Mouse (Mus musculus): ENCODE results near the gene Fam171a1.
A peak's percentile ranks its signal among the peaks of the same experiment; 100 is the strongest.

Gene Fam171a1

DNA sequence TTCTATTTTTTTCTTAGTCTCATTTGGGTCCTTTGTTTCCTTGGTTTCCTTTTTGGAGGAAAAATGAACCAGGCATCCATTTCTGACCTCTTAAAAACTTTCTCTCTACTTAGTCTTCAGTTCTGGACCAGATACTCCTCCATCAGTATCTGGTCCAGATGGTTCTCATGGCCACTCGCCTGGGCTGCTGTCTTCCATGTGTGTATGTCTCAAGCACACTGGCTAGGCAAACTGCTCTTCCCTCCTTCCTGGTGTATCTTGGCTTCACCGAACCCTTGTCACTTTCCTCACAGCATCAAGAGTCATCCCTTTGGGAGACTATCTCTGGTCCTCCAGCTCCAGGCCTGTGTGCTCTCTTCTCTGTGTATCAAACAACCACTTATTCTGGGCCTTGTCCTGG, 25.0 kb downstream of the Fam171a1 start:
- DNase-seq = no peak

DNA sequence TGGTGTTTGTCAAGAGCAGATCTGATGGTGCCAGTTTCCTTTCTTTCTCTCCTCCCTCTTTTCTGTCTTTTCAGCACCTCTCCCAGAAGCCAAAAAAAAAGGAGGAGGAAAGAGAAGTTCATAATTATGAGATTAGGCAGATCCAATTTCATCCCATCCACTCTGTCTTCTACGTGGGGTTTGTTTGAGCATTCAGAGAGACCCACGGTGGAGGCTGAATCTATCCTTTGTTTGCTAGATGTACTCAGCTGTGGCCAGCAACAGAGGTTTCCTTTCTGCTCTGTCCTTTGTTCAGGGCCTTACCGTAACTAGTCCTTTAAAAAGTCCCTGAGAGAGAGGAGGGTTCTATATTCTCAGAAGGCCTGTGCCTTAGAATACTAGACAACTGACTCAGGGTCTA, 25.6 kb downstream of the Fam171a1 start:
- DNase-seq = no peak

DNA sequence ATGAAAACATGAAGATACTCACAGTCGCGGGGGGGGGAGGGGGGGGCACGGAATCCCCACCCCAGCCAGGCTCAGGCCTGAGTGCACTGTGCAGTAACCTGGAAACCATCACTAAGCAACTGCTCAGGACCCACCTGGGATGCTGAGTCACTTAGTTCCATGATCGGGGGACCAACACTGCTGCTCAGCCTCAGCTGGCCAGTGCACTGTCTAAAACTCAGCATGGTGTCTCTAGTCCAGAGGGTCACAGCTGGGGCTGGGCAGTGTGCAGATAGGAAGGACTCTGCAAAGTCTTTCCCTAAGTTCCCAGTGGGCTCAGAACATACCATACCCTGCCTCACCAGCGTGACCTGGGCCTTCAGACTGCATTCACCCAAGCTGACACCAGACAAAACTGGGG, 26.6 kb downstream of the Fam171a1 start:
- DNase-seq = no peak

DNA sequence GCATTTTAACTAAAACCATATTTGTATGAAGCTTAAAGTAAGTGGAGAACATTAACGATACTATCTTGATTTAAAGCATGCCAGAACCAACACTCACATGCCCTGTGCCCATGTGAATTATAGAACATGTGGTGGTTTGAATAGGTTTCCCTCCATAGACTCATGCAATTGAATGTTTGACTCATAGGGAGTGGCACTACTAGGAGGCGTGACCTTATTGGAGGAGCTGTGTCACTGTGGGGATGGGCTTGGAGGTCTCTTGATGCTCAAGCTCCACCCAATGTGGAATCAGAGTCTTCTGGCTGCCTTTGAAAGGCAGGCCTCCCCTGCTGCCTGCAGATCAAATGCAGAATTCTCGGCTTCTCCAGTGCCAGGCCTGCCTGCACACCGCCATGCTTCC, 27.8 kb downstream of the Fam171a1 start:
- no peak for DNase-seq

DNA sequence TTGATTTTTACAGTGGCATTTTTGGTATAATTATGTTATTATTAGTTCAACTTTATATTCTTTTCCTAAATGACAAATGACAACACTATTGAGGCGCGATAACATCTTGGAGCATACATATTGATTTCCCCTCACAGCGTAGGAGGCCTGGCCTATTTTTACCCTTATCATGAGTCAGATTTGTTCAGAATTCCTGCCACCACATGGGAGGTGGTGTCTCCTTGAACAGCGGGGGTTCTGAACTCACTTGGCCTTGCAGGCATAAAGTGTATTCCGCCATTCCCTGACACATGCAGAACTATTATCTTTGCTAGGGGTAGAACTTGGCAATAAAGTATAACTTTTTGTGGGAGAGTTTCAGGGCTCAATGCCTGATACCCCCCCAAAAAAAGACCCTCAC, 30.3 kb downstream of the Fam171a1 start:
- DNase-seq = no peak

DNA sequence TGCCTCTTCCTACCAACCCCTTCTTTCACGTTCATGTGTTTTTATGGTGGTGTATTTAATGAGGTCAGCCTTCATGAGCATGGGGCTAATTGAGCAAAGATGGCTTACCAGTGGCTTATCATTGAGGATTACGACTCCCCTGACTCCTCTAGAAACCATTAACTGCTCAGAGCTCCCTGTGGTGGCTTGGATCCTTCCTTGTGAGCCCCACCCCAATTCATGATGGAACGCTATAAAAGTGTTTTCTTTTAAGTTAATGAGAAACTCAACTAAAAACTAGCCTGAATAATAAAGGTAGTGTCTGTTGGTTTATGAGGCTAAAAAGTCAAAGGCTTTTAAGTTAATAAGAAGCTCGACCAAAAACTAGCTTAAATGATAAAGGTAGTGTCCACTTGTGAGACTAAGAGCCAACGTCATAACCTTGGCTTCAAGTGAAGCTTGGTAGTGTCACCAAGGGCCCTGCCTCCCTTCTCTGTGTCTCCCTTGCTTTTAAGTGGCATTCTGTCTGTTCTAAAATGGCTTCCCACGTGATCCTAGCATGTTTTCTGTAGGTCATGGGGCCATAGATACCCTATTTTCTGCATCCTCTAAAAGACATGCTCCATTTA, 33.6 kb downstream of the Fam171a1 start:
- no peak for DNase-seq

DNA sequence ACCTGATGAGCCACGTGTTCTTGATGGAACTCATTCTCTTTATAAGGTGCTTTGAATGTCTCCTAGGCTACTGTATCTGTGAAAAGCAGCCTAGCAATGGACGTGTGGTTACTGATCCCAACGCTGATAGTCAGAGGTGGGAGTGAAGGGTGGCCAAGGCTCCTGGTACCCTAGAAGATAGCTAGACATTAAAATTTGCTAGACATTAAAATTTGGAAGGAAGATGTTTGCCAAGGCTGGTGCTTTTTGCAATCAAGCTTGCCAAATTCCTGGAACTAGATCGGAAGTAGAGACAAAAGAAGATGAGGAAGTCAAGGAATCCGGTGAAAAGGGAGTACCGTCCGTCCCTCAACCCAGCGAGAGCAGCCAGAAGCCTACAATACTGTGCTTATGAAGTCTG, 34.7 kb downstream of the Fam171a1 start:
- no peak for DNase-seq

DNA sequence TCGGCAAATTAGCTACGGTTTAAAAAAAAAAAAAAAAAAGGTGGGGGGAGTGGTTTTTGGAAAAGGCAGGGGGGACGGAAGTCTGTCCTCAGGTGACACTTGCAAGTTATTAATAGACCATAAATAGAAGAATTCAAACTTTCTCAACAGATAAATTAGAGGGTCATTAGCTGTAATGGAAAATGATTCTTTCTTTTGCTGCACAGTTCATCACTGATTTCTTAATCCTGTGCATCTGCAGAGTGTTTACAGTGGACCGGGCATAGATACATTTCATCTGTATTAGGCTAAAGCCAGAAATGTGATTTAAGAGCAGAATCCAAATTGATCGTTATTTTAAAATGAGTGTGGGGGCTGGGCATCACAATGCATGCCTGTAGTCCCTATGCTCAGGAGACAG, 36.3 kb downstream of the Fam171a1 start:
- DNase-seq = no peak

DNA sequence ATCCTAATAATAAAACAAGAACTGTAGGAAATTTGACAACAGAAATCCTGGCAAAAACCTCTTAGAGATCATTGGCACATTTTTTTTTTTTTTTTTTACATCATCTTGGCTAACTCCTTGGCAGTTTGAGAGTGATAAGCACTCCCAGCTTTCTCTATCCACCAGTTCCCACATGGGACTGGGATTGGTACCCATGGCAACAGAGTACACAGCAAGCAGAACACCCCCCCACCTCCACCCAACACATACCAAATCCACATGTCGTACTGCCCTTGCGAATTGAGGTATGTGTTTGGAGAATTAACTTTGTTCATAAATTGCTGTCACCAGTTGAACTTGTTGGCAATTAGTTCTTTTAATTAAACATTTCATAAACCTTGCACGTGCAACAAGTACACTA, 37.3 kb downstream of the Fam171a1 start:
- no peak for DNase-seq

DNA sequence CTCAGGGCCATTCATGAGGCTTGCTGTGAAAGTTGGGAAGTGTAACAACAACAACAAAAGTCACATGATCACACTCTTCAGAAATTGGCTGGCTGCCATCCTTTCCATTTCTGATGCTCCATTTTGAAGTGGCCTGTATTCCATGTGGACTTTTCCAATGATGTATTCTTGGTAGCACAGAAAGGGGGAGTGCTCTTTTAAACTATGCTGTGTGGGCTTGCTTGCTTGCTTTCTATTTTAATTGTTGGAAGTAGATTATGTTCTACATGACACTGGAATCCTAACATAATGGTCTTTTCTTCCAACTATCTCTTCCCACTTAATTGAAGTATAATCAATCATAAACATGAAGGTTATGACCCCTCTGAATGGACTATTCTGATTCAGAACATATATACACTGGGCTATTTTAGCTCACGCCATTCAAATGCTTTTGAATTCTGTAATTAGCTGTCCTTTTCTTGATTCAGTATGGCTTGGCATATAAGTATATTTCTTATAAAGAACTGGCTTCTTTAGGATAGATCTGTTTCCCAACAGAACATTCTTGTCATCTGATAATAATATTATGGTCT, 40.2 kb downstream of the Fam171a1 start:
- DNase-seq = no peak

DNA sequence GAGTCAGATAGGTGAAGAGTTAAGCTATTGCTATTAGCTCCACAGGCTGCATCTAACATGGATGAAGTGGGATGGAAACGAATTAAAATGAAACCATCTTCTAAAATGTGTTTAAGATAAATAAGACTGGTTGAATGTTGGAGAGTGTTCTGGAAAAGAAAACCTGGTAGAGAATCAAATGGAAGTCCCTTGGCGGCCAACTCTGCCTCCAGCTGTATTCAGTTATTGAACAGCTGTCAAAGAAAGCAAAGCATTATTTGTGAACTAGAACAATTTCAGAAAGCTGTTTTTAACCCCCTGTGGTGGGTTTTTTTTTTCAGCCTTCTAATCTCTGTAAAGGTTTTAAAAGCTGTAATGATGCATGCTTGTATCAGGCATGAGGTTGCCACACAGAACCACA, 41.0 kb downstream of the Fam171a1 start:
- no peak for DNase-seq

DNA sequence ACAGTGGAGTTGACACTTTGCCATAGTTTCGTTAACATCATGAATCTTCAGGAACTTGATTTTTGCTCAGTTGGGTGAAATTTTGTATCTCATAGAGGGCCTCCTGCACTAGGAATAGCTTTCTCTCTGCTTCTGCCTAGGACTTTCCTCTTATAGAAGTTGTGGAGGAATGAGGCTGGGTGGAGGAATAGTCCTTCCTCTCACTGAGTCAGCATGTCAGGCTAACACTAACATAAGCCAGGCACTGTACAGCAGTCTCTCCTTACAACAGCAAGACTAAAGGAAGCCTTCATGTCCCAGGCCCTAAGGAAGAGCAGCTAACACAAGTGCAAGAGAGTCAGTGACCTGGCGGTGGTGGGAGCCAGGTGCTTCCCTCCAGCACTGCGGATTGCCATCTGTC, 43.0 kb downstream of the Fam171a1 start:
- DNase-seq = no peak

DNA sequence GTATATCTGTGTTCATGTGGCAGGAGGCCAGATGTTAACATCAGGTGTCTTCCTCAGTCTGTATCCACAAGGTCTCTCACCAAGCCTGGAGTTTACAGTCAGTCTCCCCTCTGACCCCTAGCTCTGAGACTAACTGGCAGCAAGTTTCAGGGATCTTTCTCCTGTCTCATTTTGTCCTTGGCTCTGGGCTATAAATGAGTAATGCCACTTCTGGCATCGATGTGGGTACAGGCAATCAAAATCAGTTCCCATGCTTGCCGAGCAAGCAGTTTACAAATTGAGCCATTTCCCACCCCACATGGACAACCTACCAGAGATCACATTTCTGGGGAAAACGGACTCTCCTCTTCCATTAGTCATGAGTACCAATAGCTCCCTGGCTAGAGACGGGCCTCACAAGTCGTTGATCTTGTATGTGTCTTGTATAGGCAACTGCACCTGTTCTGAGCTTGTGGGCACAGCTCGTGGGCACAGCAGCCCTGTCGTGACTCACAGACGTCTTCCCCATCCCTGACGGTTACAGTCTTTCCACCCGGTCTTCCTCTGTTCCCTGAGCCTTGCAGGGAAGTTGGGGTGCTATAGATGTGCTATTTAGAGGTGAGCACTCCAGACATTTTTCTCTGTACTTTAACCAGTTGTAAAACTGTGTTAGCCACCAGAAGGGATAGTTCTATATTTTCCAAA, 43.8 kb downstream of the Fam171a1 start:
- no peak for DNase-seq

DNA sequence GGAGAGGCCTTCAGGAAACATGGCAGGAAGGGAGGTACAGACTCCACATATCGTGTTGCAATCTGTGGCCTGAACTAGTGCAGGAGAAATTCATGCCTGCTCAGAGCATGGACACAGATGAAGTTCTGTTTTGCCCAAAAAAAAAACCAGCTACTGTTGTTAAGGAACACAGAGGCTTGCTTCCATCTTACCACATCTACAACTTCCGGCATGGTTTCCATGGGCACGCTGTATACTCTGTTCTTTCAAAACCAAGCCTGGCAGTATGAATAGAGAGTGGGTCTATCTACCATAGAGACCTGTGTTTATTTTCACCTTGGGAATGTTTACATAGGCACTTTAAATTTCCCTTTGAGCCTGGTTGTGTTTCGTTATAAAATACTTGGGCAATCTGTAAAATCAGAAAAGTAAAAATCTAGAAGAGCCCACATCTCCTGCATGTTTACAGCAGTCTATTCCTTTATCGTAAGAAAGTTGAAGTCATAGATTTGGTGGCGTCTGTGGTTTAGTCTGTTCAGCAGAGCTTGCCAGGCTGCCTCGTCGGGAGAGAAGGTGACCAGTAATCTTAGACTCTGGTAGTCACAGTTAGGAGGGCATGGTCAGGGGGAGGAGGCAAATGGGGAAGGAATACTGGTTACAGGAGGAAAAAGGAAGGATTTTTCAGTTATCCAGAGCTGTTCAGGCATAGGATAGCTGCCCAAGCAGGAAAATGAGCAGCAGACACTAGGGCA, 44.8 kb downstream of the Fam171a1 start:
- no peak for DNase-seq

DNA sequence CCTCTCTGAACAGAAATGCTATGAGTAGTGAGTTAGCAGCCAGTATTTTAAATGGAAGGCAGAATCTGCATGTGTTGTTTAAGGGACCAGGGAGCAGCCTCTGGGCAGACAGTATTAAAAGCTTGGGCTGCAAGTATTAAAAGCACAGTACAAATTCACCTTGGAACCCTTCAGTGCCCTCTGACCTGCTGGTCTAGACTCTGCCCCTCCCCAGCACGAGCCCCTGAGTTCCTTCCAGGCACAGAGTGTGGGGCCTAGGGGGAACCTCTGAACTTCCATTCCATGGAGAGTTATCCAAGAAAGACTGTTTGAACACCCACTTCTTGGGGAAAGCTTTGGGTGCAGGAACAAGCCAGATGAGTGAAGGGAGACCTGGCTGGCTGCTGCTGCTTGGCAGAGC, 47.6 kb downstream of the Fam171a1 start:
- no peak for DNase-seq

DNA sequence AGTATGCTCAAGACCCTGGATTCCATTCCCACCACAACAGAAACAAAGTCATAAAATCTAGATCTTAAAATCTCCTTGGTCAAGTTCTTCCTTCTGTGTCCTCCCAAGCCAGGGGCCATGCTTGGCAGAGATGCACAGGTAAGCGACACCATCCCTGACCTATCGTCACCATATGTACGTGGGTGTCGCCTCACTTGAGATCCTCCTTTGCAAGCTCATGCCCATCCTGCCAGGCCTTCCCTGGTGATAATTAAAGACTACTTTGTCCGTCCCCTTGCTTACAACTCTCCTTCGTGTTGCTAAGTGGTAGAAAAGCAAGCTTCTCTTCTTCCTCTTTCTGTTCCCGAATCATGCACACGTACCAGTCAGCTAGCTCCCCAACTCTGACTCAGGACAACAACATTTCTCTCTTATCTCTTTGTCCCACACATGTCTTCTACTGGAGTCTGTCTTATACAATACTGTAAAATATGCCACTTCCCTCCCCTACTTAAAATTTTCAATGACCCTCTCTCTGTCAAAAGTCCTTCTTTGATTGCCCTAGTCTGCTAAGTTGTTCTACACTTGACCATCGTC, 49.6 kb downstream of the Fam171a1 start:
- DNase-seq = no peak

DNA sequence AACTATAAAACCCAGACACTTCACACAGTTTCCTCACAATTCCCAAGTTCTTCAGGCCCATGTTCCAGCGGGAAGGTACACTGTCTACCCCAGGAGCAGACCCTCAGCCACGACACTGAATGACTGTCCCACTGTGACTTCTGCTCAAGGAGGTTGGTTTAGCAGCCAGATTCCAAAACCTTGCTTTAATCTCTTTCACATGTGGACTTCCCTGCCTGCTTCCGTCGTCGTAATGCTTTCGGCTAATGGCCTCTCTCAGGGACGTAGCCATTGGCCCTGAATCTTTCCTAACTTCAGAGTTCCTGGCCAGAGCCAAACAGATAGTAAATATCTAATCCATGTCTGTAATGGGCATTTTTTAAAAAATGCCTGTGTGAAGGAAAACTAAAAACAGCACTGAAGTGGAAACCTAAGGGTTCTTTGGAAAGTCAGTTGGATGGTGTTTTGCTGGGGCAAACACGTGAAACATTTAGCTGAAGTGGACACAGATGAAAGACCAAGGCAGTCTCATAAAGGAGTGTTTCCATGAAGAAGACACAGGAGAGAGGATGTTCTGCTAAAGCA, 51.1 kb downstream of the Fam171a1 start:
- DNase-seq = no peak

DNA sequence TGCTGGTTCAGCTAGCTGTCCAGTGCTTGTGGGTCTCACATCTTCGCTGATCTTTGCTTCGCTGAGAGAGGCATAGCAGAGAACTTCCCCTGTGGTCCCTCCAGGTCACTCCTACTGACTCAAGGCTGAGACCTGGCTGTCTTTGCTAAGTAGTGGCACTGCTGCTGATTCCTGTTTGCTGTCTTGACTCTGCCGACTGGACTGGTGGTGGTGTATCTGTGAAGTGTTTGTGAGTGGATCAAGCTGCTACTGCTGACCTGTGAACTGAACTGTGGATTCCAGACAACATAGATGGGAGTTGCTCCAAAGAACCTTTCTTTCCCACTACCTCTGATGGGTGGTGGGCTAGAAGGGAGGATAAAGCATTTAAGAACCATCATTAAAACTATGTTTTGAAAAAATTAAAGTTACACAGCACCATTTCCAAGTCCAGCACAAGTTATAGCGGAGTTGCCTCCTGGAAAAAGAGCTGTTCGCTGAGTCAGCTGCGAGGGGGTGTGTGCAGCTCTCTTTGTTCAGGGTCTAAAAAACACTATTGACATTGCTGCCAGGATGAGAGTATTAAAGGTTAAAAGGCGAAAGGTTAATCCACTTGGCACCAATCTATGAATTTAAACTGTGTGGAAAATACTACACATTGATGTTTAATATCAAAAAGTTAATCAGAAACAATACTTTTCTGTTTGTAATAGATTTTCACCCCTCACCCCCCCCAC, 52.0 kb downstream of the Fam171a1 start:
- no peak for DNase-seq

DNA sequence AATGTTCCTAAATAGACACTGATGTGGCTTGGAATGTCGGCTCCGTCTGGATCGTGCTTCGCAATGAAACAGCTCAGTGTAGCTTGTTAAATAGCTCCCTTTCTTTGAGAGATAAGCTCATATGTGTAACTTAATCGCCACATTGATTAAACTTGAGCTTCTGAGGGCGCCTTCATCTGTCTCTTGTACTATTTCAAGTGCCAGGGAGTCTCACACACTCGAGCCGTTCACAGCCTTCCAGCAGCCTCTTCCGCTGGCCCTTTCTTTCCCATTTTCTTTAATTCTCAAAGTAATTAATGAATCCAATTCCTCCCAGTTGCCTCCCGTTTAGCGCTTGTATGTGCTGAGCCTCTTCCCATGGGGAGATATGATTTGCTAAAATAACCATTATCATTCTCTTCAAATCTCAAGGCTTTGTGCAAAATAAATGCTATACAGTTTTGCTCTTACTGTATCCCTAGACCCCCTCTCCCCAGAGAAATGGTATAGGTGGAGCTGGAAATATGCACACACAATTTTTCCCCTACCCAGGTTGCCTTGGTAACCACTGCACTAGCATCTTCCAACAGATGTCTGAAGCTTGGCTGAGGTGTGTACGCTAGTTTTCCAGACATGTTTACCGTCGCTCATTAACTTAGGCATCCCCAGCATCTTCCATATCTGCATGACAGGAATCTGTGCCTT, 54.8 kb downstream of the Fam171a1 start:
- no peak for DNase-seq

DNA sequence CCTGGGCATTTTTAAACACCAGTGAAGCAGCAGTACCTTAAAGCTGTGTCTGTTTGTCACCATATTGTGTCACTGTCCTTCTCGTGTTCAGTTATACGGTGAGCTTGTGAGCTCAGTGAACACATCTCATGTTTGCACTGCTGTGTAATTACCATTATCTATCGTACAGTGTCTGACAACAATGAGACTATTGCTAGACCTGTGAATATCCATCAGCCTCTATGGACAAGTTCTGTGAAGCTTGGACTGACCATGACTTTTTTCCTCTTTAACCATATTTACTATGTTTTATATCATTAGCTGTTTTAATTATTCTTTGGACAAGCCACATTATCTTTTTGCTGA, 55.4 kb downstream of the Fam171a1 start:
- no peak for DNase-seq

DNA sequence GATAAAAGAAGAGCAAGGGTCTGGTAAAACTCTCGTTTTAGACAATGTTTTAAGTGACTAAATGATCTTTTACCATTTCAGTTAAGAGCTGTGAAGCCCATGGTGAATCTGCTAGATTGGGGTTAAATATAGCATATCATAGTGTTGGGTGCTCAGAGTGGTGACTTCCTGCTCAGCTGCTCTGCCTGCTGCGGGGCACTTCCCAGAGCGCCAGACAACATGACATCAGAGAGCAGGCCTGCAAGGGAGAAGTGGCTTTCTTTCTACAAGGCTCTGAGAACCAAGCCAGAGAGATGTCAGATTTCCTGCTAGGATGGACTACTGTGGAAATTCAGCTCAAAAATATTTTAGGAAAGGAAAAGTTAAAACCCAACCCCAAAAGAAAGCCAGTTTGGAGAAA, 57.8 kb downstream of the Fam171a1 start:
- DNase-seq = no peak

DNA sequence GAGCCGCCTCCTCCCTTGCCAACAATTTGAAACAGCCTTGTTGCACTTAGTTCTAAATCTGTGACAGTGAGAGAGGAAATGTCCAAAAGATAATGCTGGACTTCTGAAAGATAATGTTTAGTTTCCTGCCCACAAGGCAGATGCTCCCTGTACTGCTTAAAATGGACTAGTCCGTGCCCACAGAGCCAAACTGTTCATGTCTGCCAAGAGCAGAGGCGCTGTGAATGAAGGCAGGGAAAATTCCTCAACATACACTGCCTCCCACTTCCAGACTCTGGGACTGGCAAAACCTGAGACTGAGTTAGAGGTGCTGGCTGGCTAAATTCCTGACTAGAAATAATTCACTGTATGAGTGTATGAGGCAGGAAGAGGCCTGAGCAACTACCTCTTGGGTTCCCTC, 58.6 kb downstream of the Fam171a1 start:
- DNase-seq = peak; percentile 34

All from right cerebral cortex, postnatal 14 days (tissue).